Mouse (Mus musculus) neural tube, embryonic 14.5 days (tissue): ENCODE measurements around the gene Jmjd1c. TPM values are rescaled to one million over a fixed set of nuclear protein-coding genes. Genes with fewer than 3 reads are reported as not detected.

Experiments used
- ATAC-seq: fragments of 200-750 bp; cut with Nextera tagmentation; 2 replicates; pipeline ENCODE4 v1.8.0; 2017; ENCODE audit warnings: low read depth, mild to moderate bottlenecking, moderate TSS enrichment, moderate library complexity
- H3K27ac ChIP-seq: fragments of 300-500 bp; sonication (generic); 2 replicates; pipeline ENCODE4 v1.5.1; 2014; ENCODE audit warnings: low read depth, mild to moderate bottlenecking, control low read depth, low read length, moderate library complexity, mixed read lengths
- H3K27me3 ChIP-seq: fragments of 300-500 bp; sonication (generic); 2 replicates; pipeline ENCODE4 v1.6.1; 2014; ENCODE audit warnings: low read length; ENCODE audit not compliant: control insufficient read depth, insufficient read depth
- H3K36me3 ChIP-seq: fragments of 300-500 bp; sonication (generic); 2 replicates; pipeline ENCODE4 v1.6.1; 2014; ENCODE audit warnings: low read length, mixed read lengths; ENCODE audit not compliant: control insufficient read depth, insufficient read depth
- H3K4me1 ChIP-seq: fragments of 300-500 bp; sonication (generic); 2 replicates; pipeline ENCODE4 v1.6.1; 2014; ENCODE audit warnings: low read length; ENCODE audit not compliant: control insufficient read depth, insufficient read depth
- H3K4me2 ChIP-seq: fragments of 300-500 bp; sonication (generic); 2 replicates; pipeline ENCODE4 v1.6.1; 2014; ENCODE audit warnings: mild to moderate bottlenecking, low read depth, low read length, control low read depth
- H3K4me3 ChIP-seq: fragments of 300-500 bp; sonication (generic); 2 replicates; pipeline ENCODE4 v1.5.1; 2014; ENCODE audit warnings: low read depth, low read length, control low read depth, mixed read lengths
- H3K9ac ChIP-seq: fragments of 300-500 bp; sonication (generic); replicated peaks from 2 replicates; pipeline ENCODE4 v1.6.1; 2014; ENCODE audit warnings: low read depth, mild to moderate bottlenecking, control low read depth, low read length, mixed read lengths
- H3K9me3 ChIP-seq: fragments of 300-500 bp; sonication (generic); 2 replicates; pipeline ENCODE4 v1.6.1; 2016; ENCODE audit warnings: low read length; ENCODE audit not compliant: control insufficient read depth
- WGBS: fragments of 180-500 bp; shearing (Covaris S2); extraction: QIAGEN DNeasy Blood & Tissue Kit; methylation state at CpG from one replicate; pipeline ENCODE4 v1.1.7; 2014; 5-methylcytosine and 5-hydroxymethylcytosine counted together
- polyA plus RNA-seq: library from polyadenylated mRNA; unstranded; fragments of >200 nt; fragmentation: Nextera tagmentation; extraction: Ambion mirVana; gene quantifications from 2 replicates; pipeline ENCODE4 v1.2.1, GENCODE M21; 2014

The Jmjd1c gene
- polyA plus RNA-seq, 1 experiment from 2014 or later: 67.0 TPM

DNA sequence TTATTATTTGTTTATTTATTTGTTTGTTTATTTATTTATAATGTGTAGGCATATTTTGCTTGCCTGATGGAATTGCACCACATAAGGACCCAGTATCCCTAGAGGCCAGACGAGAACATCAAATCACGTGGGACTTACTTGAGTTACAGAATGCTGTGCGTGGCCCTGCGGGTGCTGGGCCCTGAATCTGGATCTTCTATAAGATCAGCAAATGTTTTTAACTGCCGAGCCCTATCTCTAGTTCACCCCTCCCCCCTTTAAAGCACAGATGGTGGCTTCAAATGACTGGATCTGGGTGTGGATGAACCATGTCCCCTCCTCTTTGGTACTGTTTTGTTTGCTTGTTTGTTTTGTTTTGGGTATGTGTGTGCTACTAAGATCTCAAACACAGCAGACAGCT is 199.4 kb downstream of the Jmjd1c start:
- Histone ChIP-seq H3K36me3 (no peaks in the 10 kb centered on the region), H3K9ac (no peak overlapping the region), H3K4me3 (no peak overlapping the region), H3K9me3 (no peaks in the 10 kb centered on the region), H3K27me3 (no peaks in the 10 kb centered on the region), H3K4me2 (no peak overlapping the region), H3K27ac (no peak overlapping the region), H3K4me1 (no peaks in the 10 kb centered on the region)
- WGBS: 72% methylated on average over 5 of the region's 5 CpGs
- no peak for ATAC-seq

DNA sequence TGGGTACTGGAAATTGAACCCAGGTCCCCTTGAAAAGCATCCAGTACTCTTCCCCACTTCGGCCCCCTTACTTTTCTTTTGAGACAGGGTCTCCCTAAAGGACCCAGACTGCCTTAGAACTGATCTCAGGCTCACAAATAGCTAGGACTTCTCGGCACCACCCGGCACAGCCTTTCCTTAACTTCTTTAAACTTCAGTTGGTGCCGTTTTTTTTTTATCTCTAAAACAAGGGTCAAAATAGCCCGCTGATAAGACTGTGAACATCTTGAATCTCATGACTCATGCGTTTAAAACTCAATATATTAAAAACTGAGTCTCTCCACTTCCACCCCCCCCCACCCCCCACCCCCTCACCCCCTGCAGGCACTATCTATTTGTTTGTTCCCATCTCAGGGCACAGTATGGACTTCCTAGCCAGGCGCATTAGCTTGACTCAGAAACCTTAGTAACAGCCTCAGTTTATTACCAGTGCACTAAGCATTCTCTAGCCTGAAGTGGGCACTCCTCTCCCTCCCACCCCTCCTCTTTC is 200.1 kb downstream of the Jmjd1c start:
- ATAC-seq: no peak
- no peaks in the 10 kb centered on the region for H3K36me3 ChIP-seq
- H3K27me3 ChIP-seq: no peaks in the 10 kb centered on the region
- H3K4me1 ChIP-seq: no peaks in the 10 kb centered on the region
- WGBS: 77% methylated on average over 7 of the region's 7 CpGs
- no peak overlapping the region for H3K27ac ChIP-seq
- H3K9me3 ChIP-seq: no peaks in the 10 kb centered on the region
- H3K4me3 ChIP-seq: no peak overlapping the region
- no peak overlapping the region for H3K9ac ChIP-seq
- H3K4me2 ChIP-seq: no peak overlapping the region

DNA sequence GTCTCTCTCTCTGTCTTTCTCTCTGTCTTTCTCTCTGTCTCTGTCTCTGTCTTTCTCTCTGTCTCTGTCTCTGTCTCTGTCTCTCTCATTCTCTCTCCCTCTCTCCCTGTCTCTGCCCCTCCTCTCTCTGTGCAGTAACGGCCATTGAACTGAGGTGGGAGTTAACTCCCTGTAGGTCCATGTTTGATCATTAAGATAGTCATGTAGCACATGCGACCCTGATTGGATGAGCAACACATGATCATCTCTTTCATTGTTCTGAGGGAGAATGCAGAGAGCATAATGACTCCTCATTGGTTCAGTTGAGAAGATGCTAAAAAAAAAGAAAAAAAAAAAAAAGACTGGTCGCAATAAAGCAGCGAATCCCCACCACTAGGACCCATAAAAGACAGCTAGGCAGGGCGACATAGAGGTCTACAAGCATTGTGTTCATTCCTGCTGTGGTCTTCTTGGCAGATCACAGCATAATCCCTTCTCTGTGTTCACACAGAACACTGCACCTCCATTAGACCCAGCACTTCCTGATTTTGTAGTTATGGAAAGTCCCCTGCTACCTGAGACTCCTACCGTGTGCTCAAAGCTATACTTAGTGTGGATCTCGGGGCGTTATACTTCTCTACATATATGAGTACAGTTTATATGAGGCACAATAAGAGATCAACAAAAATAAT is 200.7 kb downstream of the Jmjd1c start:
- WGBS: 76% methylated on average over 8 of the region's 8 CpGs
- Histone ChIP-seq H3K27me3 (no peaks in the 10 kb centered on the region), H3K27ac (no peak overlapping the region), H3K9ac (no peak overlapping the region), H3K36me3 (no peaks in the 10 kb centered on the region), H3K4me1 (no peaks in the 10 kb centered on the region), H3K4me3 (no peak overlapping the region), H3K4me2 (no peak overlapping the region), H3K9me3 (no peaks in the 10 kb centered on the region)
- no peak for ATAC-seq

DNA sequence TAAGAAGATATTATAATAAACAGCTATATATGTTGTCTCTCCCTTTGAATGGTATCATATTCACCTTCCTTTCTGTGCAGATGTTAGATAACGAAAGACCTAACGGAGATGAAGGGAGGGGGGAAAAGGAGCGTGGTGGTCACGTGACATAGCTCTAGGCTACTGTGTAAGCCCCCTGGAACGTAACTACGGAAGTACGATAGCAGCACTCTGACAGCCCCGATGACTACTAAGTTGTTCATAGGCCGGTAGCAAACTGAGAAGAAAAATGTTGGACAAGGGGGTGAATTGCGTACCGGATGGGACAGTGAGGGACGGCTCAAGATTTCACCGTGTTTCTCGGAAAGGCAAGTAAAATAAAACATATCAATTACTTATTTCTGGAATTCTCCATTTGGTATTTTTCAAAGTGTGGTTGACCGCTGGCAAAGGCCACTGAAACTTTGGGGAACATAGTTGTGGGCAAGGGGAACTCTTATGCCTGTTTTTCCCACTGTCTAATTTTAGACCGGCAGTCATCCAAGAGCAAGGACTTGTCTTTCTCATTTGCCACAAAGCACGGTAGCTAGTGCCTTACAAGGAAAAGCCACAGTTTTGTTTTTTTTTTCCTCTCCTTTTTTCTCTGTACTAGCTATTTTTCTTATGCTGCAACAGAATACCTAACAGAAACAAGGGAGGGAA is 201.4 kb downstream of the Jmjd1c start:
- Histone ChIP-seq H3K27ac (no peak overlapping the region), H3K4me1 (no peaks in the 10 kb centered on the region), H3K4me3 (no peak overlapping the region), H3K36me3 (no peaks in the 10 kb centered on the region), H3K4me2 (no peak overlapping the region), H3K9ac (no peak overlapping the region), H3K9me3 (no peaks in the 10 kb centered on the region), H3K27me3 (no peaks in the 10 kb centered on the region)
- no peak for ATAC-seq
- 95% methylated on average over 17 of the region's 17 CpGs for WGBS

- Histone ChIP-seq H3K4me1 (no peaks in the 10 kb centered on the region), H3K36me3 (no peaks in the 10 kb centered on the region), H3K9ac (no peak overlapping the region), H3K27me3 (no peaks in the 10 kb centered on the region), H3K4me2 (no peak overlapping the region), H3K4me3 (no peak overlapping the region), H3K9me3 (no peaks in the 10 kb centered on the region), H3K27ac (no peak overlapping the region)
- no peak for ATAC-seq
- 47% methylated on average over 5 of the region's 5 CpGs for WGBS
Measured at GRCm38 (mm10) chr10:67298856-67299255, 202.9 kb downstream of the Jmjd1c start.

- no peak overlapping the region for H3K4me2 ChIP-seq
- H3K27me3 ChIP-seq: no peaks in the 10 kb centered on the region
Measured at GRCm38 (mm10) chr10:67299285-67299684, 203.4 kb downstream of the Jmjd1c start.

GRCm38 (mm10) chr10:67301046-67301445 is 205.1 kb downstream of the Jmjd1c start:
- Histone ChIP-seq H3K36me3 (no peaks in the 10 kb centered on the region), H3K27ac (no peak overlapping the region)
- 94% methylated on average over 6 of the region's 6 CpGs for WGBS

More at GRCm38 (mm10) chr10:67299285-67299684, 203.4 kb downstream of the Jmjd1c start:
- Histone ChIP-seq H3K9me3 (no peaks in the 10 kb centered on the region), H3K27ac (no peak overlapping the region), H3K9ac (no peak overlapping the region), H3K4me3 (no peak overlapping the region), H3K4me1 (no peaks in the 10 kb centered on the region), H3K36me3 (no peaks in the 10 kb centered on the region)
- 88% methylated on average over 4 of the region's 4 CpGs for WGBS
- ATAC-seq: no peak

DNA sequence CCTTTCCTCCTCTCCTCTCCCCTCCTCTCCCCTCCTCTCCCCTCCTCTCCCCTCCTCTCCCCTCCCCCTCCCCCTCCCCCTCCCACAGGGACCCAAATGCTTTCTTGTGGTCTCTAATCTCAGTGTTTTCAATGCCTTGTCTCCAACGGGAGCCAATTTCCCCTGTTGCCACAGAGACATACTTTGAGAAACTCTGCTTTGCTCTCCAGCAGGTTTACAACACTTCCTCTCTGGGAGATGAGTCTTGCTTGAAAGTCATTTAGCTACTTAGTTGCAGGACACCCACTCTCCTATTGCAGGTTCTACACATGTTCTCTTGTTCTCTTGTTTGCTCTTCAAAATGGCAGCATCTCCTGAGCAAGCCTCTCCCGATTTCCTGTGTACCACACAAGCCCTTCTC is 206.4 kb downstream of the Jmjd1c start:
- no peak overlapping the region for H3K4me2 ChIP-seq
- no peaks in the 10 kb centered on the region for H3K27me3 ChIP-seq
- no peak overlapping the region for H3K9ac ChIP-seq
- no peak for ATAC-seq
- no peaks in the 10 kb centered on the region for H3K4me1 ChIP-seq
- 59% methylated on average over 2 of the region's 2 CpGs for WGBS
- H3K4me3 ChIP-seq: no peak overlapping the region
- no peaks in the 10 kb centered on the region for H3K9me3 ChIP-seq
- H3K27ac ChIP-seq: no peak overlapping the region
- no peaks in the 10 kb centered on the region for H3K36me3 ChIP-seq

More at GRCm38 (mm10) chr10:67301046-67301445, 205.1 kb downstream of the Jmjd1c start:
- Histone ChIP-seq H3K9ac (no peak overlapping the region), H3K4me1 (no peaks in the 10 kb centered on the region), H3K9me3 (no peaks in the 10 kb centered on the region), H3K4me3 (no peak overlapping the region), H3K4me2 (no peak overlapping the region), H3K27me3 (no peaks in the 10 kb centered on the region)
- no peak for ATAC-seq
